In the genomic region with DNA sequence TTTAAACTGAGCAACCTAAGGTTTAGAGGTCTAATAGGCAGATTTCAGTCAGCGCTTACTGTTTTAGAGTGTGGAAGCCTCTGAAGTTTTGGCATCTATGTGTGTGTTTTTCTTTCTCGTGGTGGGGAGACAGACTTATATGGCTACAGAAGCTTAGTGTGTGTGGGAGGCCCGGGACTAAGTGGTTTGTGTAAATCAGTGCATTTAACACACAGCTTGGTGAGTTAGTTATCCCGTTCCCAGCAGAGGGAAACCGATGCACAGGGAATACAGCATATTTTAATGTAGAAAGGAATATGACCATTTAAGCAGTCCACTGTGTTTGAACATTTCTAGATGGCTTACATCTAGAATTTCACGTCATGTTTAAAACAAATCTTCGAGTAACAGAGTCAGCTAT, we compare ENCODE assay signal across 7 mouse cellular contexts. TPM values are rescaled to one million over a fixed set of nuclear protein-coding genes. Genes with fewer than 3 reads are reported as not detected.
DNase-seq lines count a peak whose midpoint lies in the region; ATAC-seq lines count a peak whose summit lies in the region.

No protein-coding gene starts in this region.

- no peak for ATAC-seq in embryonic facial prominence, embryonic 15.5 days (ENCODE audit: insufficient number of reproducible peaks, low FRiP score, low TSS enrichment, low read depth)
- no peak for ATAC-seq in intestine, embryonic 16.5 days
- no peak for ATAC-seq in neural tube, embryonic 13.5 days (ENCODE audit: low read depth)

- no peak overlapping the region for H3K27ac ChIP-seq in embryonic facial prominence, embryonic 15.5 days (replicated peaks)
- 0 out of 2 replicates have a peak overlapping the region, but pooled peaks have one; percentile 11 for H3K27ac ChIP-seq in intestine, embryonic 16.5 days (ENCODE audit: low read length)
- H3K27ac ChIP-seq in neural tube, embryonic 13.5 days (replicated peaks) = no peak overlapping the region

- no peaks in the 10 kb centered on the region for H3K9me3 ChIP-seq in embryonic facial prominence, embryonic 15.5 days (replicated peaks)
- H3K9me3 ChIP-seq in intestine, embryonic 16.5 days (ENCODE audit: control insufficient read depth, low read length) = no peaks in the 10 kb centered on the region
- H3K9me3 ChIP-seq in neural tube, embryonic 13.5 days = no peaks in the 10 kb centered on the region

- no peaks in the 10 kb centered on the region for H3K36me3 ChIP-seq in embryonic facial prominence, embryonic 15.5 days
- no peaks in the 10 kb centered on the region for H3K36me3 ChIP-seq in intestine, embryonic 16.5 days (ENCODE audit: control insufficient read depth, insufficient read depth, low read length)
- no peaks in the 10 kb centered on the region for H3K36me3 ChIP-seq in neural tube, embryonic 13.5 days

- H3K4me3 ChIP-seq in embryonic facial prominence, embryonic 15.5 days (replicated peaks) = peak overlapping the region; percentile 82
- peak overlapping the region; percentile 78 for H3K4me3 ChIP-seq in intestine, embryonic 16.5 days (ENCODE audit: low read length)
- peak overlapping the region; percentile 98 for H3K4me3 ChIP-seq in neural tube, embryonic 13.5 days

- H3K27me3 ChIP-seq in embryonic facial prominence, embryonic 15.5 days = no peaks in the 10 kb centered on the region
- no peaks in the 10 kb centered on the region for H3K27me3 ChIP-seq in intestine, embryonic 16.5 days (replicated peaks; ENCODE audit: control insufficient read depth, insufficient read depth, low read length)
- no peaks in the 10 kb centered on the region for H3K27me3 ChIP-seq in neural tube, embryonic 13.5 days

- peak overlapping the region; percentile 68 for H3K4me2 ChIP-seq in embryonic facial prominence, embryonic 15.5 days (replicated peaks)
- H3K4me2 ChIP-seq in intestine, embryonic 16.5 days (ENCODE audit: low read depth, low read length) = peak overlapping the region; percentile 83
- H3K4me2 ChIP-seq in neural tube, embryonic 13.5 days = peak overlapping the region; percentile 80

- WGBS in embryonic facial prominence, embryonic 15.5 days = 40% methylated on average over 7 of the region's 7 CpGs
- 37% methylated on average over 7 of the region's 7 CpGs for WGBS in intestine, embryonic 16.5 days
- WGBS in neural tube, embryonic 13.5 days = 36% methylated on average over 7 of the region's 7 CpGs

- H3K4me1 ChIP-seq in embryonic facial prominence, embryonic 15.5 days = peaks cover 14% of the 10 kb centered on the region
- H3K4me1 ChIP-seq in intestine, embryonic 16.5 days (ENCODE audit: control insufficient read depth, insufficient read depth, low read length) = no peaks in the 10 kb centered on the region; the same call in 1 of the 2 replicates
- peaks cover 54% of the 10 kb centered on the region for H3K4me1 ChIP-seq in neural tube, embryonic 13.5 days (replicated peaks)

- H3K9ac ChIP-seq in embryonic facial prominence, embryonic 15.5 days = no peak overlapping the region
- H3K9ac ChIP-seq in intestine, embryonic 16.5 days (ENCODE audit: low read depth, low read length) = peak overlapping the region; percentile 78
- peak overlapping the region; percentile 93 for H3K9ac ChIP-seq in neural tube, embryonic 13.5 days

- peak; percentile 10 for DNase-seq in layer of hippocampus, adult 9-11 months
- DNase-seq in layer of hippocampus, adult 11-12 months (ENCODE audit: low spot score) = no peak
- DNase-seq in embryo, embryonic 9.5 days (ENCODE audit: extremely low spot score) = no peak
- DNase-seq in T-cell, adult 2 months (ENCODE audit: low spot score) = no peak

RNA-seq across cellular contexts. Expression of a gene that starts 1.6 kb away (rescaled TPM):
- polyA plus RNA-seq in embryonic facial prominence, embryonic 15.5 days (2015; fragmentation: Nextera tagmentation; extraction: Ambion mirVana) = 4.3 and 4.6 TPM in 2 replicates
- polyA plus RNA-seq in intestine, embryonic 16.5 days (2015; fragmentation: Nextera tagmentation; extraction: Ambion mirVana) = 2.5 and 2.8 TPM in 2 replicates
- 4.8 and 5.9 TPM in 2 replicates for polyA plus RNA-seq in neural tube, embryonic 13.5 days (2015; fragmentation: Nextera tagmentation; extraction: Ambion mirVana)
